Mouse (Mus musculus) layer of hippocampus, adult 11-12 months (tissue): Measurements from ENCODE around the gene Tmod3.
"Not testable (repeated sequence)": the region's sequence is repeated elsewhere in the genome, so short reads cannot be mapped to it uniquely, and the experiment has no call there.

ENCODE experiments used
- DNase-seq: peaks from one replicate; pipeline ENCODE4 v3.0.0; 2022; ENCODE audit warnings: low spot score

Gene Tmod3

DNA sequence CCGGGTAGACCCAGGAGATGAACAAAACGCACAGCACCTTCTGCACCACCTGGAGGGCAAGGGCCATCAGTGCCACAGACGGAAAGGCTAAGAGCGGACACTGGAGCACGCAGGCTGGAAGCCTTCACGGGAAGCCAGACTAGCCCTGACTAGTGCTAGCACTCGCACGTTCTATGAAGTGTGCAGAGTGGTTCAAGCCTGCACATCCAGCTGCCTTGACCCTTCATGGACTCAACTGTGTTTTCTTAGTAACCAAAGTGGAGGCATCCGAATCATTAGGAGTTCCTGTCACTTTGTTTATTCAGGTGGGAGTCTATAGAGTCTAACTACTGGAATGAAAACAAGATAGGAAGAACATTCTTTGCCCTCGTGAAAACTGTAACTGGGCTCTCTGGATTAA lies 63.5 kb downstream of the Tmod3 start:
- no peak for DNase-seq

DNA sequence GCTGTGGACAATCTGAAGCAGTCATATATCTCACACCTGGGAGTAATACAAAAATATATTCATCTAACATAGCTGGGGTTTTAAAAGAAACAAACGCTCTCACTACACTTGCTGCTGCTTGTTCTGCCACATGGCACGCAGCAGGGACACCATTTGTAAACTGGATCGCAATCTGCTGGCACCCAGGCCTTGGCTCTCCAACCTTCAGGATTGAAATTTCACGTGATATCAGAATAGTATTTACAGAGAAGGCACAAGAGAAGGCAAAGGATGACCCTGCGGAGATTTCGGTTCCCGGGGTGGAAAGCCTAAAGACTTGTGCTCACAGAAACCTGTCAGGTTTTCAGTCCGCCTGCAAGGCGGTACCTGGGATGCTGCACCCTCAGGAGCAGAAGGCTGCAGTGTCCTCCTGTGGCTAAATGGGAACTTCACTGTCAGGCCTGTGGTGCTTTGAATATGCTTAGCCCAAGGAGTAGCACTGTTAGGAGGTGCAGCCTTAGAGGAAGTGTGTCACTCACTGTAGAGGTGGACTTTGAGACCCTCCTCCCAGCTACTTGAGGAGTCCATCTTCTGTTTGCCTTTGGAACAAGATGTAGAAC lies 65.0 kb downstream of the Tmod3 start:
- no peak for DNase-seq

DNA sequence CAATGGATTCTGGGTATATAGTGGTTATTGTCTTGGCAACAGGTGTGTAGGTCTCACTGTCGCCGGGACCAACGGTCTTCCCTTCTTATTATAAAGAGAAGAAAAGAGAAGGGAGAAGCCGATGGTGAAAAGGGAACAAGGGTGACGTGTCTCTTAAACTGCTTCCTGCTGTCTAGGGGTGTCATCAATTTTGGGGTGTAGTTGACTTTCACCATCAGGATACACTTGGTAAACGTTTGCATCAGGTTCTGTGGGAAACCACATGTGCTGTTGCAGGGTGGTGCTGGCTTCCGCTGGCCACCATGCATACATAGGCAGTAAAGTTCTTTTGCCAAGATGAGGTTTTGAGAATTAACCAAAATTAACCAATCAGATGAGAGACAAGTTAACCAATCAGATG lies 71.2 kb downstream of the Tmod3 start:
- not testable (repeated sequence) for DNase-seq

DNA sequence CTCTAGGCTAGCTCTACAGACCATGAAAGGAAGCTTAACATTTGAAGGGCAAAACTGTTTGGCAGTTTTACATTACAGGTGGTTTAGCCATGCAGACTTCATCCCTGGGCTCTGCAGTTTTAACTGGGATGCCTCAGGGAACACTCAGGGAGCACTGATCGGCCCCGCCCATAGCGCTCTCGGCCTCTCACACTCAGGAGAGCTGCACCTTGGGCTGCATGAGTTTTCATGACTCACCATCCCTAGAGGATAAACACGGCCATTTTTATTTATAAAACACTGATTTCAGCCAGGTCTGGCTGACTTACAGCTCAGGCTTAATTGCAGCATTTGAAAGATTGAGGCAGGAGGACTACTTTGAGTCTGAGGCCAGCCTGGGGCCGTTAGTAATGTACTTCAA lies 74.2 kb downstream of the Tmod3 start:
- no peak for DNase-seq

DNA sequence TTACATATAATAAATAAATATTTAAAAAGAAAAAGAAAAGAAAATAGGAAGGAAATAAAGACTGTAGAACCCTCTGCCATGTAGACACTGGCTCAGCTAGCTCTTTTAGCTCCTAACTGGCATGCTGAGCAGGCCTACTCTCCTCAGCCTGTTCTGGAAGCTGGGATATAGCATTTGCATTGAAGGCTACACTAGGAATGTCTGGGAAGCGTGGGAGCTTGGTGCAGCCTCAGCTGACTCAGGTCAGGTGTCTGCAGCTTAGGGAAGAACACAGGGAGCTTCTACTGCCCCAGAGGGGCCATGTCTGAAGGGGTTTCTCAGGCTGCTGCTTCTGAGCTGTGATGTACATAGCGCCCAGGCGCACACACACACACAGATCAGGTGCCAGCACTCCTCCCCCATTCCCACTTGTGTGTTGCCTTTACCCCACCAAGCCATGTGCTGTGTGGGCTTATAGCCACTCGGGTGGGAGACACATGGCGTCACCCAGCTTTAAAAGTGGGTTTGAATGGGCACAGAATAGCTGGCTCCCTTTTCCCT lies 78.9 kb downstream of the Tmod3 start:
- DNase-seq: peak; percentile 15

DNA sequence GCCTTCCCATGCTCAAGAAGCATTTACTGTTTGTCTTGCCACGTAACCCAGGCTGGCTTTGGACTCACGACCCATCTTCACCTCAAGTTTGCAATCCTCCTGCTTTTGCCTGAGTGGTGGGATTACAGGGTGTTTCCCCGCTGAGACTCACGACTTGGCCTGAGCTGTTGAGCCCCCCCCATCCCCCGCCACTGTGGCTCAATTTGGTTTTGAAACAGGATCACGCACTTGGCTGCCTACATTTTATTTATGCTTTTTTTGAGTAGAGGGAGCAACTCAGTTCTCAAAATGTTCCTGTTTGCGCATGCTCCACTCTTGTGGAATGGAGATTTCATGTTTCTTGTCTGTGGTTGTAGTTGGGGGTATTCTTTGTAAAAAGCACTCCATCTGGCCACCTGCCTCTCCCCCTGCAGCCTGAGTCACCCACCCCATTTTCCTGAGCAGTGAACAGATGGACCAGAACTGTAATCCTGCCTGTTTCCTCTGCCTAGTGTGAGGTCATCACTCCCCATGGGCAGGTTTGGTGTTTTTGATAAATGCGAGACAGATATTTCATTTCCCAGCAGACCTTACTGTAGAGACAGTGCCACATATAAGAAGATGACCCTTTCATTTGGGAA lies 80.2 kb downstream of the Tmod3 start:
- peak; percentile 36 for DNase-seq

DNA sequence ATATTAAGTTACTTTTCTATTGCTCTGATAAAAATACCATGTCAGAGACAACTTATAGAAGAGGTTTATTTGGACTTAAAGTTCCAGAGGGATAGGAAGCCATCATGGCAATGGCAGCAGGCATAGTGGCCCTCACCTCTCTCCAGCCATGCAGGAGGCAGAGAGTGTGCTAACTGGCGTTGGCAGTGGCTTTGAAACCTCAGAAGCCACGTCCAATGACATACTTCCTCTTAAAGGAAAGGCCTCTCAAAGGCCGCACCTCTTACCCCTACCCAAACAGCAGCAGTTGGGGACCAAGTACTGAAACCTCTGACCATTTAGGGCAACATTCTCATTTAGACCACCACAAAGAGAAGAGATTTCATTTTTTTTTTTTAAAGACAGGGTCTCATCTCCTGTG lies 82.2 kb downstream of the Tmod3 start:
- DNase-seq: no peak

DNA sequence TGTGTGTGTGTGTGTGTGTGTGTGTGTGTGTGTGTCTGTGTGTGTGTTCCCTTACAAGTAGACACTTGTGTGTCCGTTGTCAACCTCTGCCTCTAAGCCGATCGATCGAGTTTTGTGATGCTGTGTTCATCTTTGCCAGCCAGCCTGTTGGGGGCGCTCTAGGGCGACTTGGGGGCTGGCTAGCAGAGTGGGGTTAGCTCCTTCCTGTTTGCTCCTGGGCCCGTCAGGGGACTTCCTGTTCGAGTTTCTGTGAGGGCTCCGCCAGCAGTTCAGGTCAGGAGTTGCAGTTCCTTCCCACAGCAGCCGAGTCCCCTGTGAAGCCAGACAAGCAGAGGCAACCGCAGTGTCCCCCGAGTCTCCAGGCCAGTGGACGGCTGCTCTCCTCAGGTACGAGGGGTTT lies 91.2 kb downstream of the Tmod3 start:
- no peak for DNase-seq

DNA sequence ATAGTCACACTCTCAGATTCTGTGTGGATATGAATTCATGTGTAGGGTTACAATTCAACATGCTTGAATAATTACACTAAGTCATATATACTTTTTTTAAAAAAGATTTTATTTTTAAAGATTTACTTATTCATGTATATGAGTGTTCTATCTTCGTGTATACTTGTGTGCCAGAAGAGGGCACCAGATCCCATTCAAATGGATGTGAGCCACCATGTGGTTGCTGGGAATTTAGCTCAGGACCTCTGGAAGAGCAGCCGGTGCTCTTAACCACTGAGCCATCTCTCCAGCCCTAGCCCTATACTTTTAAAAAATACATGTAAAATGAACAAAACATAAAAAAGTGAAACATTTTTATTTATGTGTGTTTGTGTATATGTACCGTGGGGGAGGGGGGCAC lies 91.9 kb downstream of the Tmod3 start:
- DNase-seq: no peak

DNA sequence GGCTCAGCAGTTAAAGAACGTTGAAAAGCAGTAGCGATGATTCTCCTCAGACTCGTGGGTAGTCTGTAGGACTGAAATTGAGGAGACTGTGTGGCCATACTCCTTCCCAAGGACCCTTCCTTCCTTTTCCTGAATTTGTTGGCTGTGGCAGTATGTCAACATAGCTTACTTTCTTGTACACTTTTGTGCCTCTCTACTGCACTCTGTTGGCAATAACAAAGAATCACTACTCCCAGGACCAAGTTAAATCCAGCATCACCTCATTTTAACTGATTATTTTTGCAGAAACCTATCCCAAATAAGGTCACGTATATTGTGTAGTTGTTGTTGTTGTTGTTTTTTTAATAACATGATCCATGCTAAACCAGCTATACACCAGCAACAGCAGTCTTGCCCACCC lies 92.8 kb downstream of the Tmod3 start:
- no peak for DNase-seq

DNA sequence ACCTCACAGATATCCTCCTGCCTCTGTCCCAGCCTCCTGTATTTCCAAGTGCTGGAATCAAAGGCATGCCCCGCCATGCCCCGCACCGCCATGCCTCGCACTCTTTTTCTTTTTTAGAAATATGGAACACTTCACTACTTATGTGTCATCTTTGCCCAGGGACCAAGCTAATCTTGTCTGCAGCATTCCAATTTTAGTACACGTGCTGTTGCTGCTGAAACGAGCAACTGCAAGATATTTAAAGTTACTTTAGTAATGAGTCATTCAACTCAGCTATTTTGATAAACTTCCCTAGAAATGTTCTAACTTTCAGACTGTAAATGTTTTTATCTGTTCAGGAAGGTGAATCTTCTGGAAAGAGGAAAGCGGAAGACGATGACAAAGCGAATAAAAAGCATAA lies 93.6 kb downstream of the Tmod3 start:
- DNase-seq: no peak

DNA sequence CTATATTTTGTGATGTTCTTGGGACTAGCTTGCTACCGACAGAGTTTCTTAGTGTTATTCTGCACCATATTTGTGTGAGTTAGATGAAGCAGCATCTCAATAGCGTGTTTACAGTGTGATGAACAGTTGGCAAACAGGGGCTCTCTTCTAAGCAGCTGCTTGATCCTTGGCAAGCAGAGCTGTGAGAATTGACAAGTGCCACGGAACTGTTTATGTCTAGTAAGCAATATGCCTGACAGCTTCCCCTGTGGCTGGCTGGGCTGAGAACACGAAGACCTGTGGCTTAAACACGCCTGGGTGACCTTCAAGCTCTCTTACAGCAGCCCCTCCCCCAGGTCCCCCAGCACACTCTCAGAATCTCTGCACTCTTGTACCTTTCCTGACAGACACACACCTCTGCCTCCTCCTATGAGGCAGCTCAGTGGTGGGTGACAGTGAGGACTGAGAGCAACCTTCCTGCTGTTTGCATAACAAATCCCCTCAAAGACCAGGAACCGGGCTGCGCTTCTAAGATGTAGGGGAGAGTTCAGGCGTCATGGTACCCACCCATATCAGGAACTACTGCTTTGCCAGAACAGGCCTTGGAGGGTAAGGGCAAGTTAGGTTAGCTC lies 96.3 kb downstream of the Tmod3 start:
- peak; percentile 21 for DNase-seq

DNA sequence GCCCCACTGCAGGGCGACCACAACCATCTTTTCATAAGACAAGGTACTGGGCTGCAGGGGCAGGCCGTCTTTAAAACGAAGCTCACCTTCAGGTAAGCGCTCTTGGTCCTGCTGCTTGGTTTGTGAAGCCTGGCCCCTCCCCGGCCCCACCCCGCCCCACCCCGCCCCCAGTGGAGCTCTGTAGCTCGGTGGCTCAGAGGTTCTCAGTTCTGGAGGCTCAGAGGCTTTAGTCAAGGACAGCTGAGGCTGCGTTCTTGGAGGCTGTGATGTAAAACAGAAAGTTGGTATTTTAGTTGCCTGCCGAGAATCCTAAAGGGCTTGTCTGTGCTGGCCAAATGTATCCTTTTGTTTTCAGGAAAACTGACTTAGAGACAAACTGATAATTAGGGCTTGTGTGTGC lies 103.8 kb downstream of the Tmod3 start:
- DNase-seq: no peak

DNA sequence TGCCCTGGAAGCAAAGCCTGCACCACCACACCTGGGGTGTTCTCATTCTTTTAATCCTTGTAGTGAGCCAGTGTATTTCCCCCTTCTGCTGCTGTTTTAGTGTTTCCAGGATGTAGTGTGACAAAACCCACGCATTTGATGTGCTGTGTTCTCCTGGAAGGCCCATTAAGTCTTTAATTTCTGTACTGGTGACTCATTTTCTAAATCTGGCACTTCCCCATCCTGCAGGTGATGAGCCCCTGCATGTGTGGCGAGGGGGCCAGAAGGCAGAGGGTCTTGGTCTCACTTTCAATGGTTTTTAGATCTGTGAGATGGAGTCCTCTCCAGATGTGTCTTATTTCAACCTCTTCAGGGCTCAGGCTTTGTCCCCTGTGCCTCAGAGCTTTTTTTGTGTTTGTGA lies 105.5 kb downstream of the Tmod3 start:
- DNase-seq: no peak

DNA sequence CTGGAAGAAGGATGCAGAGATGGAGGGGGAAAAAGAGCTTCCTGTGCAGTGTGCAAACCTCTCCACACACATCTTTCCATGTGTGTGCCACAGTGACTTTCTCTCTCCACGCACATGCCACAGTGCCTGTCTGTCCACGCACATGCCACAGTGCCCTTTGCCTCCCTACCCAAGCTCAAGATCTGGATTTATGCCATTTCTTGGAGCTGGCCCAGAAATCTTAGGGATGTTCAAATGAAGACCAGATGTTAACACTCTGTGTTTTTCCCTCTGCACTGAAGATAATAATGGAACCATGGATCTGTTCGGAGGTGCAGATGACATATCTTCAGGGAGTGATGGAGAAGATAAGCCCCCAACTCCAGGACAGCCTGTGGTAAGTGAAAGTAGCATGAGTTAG lies 111.4 kb downstream of the Tmod3 start:
- DNase-seq: no peak
